Mouse (Mus musculus): ENCODE results near the gene Ftl1-ps1. TPM values are rescaled to one million over a fixed set of nuclear protein-coding genes. Genes with fewer than 3 reads are reported as not detected.

Gene Ftl1-ps1
- total RNA-seq (2021) = 1,000 to 10,000 TPM in 1 of 2 experiments, 100 to 1,000 TPM in 1; 827 to 1,288 TPM
- long read RNA-seq, experiment 1, transcript Ftl1-ps1-202 (1 exons, 938 nt) = major isoform, 2,097 of 2,099 reads
- long read RNA-seq, experiment 1, partial matches to known transcripts = 0 of 2,099 reads
- long read RNA-seq, experiment 1, other reads (novel, unspliced or antisense) = 2 of 2,099 reads
- long read RNA-seq, experiment 2, transcript Ftl1-ps1-202 (1 exons, 938 nt) = major isoform, 906 of 908 reads
- long read RNA-seq, experiment 2, partial matches to known transcripts = 1 of 908 reads
- long read RNA-seq, experiment 2, other reads (novel, unspliced or antisense) = 1 of 908 reads

GRCm38 (mm10) chr13:74399298-74399839, at the start of gene Ftl1-ps1:
Gene Ftl1-ps1 (plus strand): TSS chr13:74399694.
- DNase-seq = peak; percentile 73 to 76

DNA sequence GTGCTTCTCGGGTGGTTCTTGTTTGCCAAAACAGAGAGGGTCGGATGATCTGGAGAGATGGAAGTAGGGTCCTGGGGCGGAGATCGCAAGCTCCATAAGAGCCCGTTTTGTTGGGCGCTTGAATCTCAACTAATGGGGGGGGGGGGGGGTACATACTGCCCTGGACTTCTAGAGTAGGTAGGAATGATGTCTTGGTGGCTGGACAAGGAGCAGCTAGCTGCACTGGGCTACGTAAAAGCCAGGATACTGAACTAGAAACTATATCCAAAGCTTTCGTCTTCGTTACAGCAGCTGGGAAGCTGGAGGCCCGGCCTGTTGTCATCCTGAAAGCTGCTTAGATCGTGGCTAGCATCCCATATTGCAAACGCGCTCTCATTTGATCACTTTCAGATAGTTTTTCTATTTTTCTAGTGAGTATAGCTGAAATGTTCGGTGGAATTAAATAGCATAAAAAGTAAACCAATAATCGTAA, 49.0 kb upstream of the Ftl1-ps1 start:
- DNase-seq = peak in 1 of 2 experiments; percentile 13

- no peak for DNase-seq
Observed at GRCm38 (mm10) chr13:74356491-74356890, 43.0 kb upstream of the Ftl1-ps1 start.

- DNase-seq = no peak
Observed at GRCm38 (mm10) chr13:74362218-74362617, 37.3 kb upstream of the Ftl1-ps1 start.

- peak; percentile 2 to 27 for DNase-seq
Observed at GRCm38 (mm10) chr13:74363176-74363858, 36.2 kb upstream of the Ftl1-ps1 start.

GRCm38 (mm10) chr13:74363859-74364235, 35.6 kb upstream of the Ftl1-ps1 start, which contains the start of gene Lrrc14b:
Gene Lrrc14b (minus strand): TSS chr13:74364005.
- DNase-seq = peak; percentile 31 to 58

- DNase-seq = no peak
Observed at GRCm38 (mm10) chr13:74381533-74382276, 17.8 kb upstream of the Ftl1-ps1 start.

DNA sequence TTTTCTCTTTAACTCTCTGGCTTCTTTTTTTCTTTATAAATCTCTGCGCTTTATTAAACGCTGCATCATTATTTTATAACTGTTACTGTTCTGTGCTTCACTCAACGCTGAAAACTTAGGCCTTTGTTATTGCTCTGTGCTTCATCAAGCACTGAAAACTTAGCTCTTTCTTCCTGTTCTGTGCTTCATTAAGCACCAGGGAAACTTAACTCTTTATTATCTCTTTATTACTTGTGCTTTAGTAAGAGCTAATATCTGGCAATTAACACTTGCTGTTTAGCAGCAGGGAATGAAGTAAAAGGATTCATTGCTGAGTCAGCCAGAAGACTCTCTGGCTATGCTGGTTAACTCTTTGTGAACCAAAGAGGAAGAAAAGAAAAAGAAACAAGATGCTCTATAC, 17.2 kb upstream of the Ftl1-ps1 start:
- DNase-seq = no peak

GRCm38 (mm10) chr13:74389730-74390129, 9.8 kb upstream of the Ftl1-ps1 start:
- DNase-seq = no peak

DNA sequence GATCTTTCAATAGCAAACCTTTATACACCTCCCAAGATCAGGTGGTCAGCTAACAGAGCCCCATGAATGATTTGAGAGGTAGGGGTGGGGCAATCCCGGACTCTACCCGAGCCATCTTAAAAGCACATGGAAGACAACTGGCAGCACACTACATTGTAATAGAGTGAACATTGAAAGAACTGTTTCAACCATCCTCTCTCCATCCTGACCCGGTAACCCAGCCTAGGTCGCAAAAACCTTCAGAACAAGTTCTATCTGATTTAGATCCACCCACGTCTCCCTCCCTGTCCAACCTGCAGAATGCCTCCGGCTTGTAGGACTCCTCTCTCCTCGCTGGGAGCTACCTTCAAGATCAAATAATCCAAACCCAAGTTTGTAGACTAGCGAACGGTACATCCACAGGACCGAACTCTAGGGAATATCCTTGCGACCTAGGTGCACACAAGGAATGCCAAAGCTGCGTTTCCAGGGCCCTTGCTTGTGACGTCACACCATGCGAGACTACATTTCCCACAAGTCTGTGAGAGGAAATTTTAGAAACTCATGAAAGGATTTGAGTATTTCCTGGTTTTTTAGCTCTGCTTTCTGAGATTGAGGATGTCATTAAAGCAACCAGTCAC, 9.0 kb upstream of the Ftl1-ps1 start, which contains the start of gene Zfp72:
Gene Zfp72 (minus strand): TSS at position 466 of the 620 bp plus-strand sequence.
- DNase-seq = peak; percentile 79 to 80

GRCm38 (mm10) chr13:74391156-74391555, 8.3 kb upstream of the Ftl1-ps1 start:
- no peak for DNase-seq

DNA sequence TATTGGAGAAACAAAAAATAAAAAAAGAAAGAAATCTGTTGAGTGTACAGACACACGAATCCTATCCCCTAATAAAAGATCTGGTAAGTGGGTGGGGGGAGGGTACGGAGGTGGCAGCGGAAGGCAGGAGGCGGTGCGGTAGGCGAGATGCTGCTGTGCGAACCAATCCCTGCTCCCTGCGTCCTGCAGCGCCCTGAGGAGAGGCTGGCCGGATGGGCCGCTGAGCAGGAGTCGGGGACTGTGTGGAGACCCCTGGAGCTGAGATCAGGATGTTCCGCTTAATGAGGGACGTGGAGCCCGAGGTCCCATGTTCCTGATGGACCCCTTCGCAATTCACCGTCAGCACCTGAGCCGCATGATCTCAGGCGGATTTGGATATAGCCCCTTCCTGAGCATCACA, 40.4 kb downstream of the Ftl1-ps1 start:
- DNase-seq = no peak

Small RNAs within 50 kb of the gene (microRNA-seq; reads per million reads assigned to microRNA genes)
- not detected for gene Mir692-3

Other genes with a start within 250 kb of the Ftl1-ps1 start
- 10 to 100 TPM; 60.9 to 67.5 TPM for gene Exoc3, start 191.0 kb upstream of the Ftl1-ps1 start, total RNA-seq (2021)
- gene Ahrr, start 107.4 kb upstream of the Ftl1-ps1 start, total RNA-seq (2021) = 1 to 10 TPM in 1 of 2 experiments, under 1 TPM in 1; 0.89 to 1.3 TPM
- gene Pdcd6, start 82.1 kb upstream of the Ftl1-ps1 start, total RNA-seq (2021) = 100 to 1,000 TPM; 133 to 173 TPM
- gene Sdha, start 49.4 kb upstream of the Ftl1-ps1 start, total RNA-seq (2021) = 100 to 1,000 TPM; 611 to 702 TPM
- gene Ccdc127, start 49.4 kb upstream of the Ftl1-ps1 start, total RNA-seq (2021) = 10 to 100 TPM; 58.0 to 58.1 TPM
- under 1 TPM; 0.23 to 0.36 TPM for gene Lrrc14b, start 35.7 kb upstream of the Ftl1-ps1 start, total RNA-seq (2021)
- gene Zfp72, start 8.9 kb upstream of the Ftl1-ps1 start, total RNA-seq (2021) = 1 to 10 TPM; 2.5 to 3.8 TPM
- 10 to 100 TPM in 1 of 2 experiments, 1 to 10 TPM in 1; 9.0 to 11.2 TPM for gene Zfp825, start 94.3 kb downstream of the Ftl1-ps1 start, total RNA-seq (2021)
- gene Erap1, start 239.9 kb downstream of the Ftl1-ps1 start, total RNA-seq (2021) = 10 to 100 TPM; 80.0 to 92.4 TPM